Mouse (Mus musculus): ENCODE results near the gene D130040H23Rik. TPM values are rescaled to one million over a fixed set of nuclear protein-coding genes. Genes with fewer than 3 reads are reported as not detected.
A peak's percentile ranks its signal among the peaks of the same experiment; 100 is the strongest.
"Not testable (repeated sequence)": the region's sequence is repeated elsewhere in the genome, so short reads cannot be mapped to it uniquely, and the experiment has no call there.

D130040H23Rik gene
- 1 to 10 TPM in 1 of 4 experiments, under 1 TPM in 3; 0.66 to 1.2 (median 0.93) TPM for total RNA-seq (2022)

DNA sequence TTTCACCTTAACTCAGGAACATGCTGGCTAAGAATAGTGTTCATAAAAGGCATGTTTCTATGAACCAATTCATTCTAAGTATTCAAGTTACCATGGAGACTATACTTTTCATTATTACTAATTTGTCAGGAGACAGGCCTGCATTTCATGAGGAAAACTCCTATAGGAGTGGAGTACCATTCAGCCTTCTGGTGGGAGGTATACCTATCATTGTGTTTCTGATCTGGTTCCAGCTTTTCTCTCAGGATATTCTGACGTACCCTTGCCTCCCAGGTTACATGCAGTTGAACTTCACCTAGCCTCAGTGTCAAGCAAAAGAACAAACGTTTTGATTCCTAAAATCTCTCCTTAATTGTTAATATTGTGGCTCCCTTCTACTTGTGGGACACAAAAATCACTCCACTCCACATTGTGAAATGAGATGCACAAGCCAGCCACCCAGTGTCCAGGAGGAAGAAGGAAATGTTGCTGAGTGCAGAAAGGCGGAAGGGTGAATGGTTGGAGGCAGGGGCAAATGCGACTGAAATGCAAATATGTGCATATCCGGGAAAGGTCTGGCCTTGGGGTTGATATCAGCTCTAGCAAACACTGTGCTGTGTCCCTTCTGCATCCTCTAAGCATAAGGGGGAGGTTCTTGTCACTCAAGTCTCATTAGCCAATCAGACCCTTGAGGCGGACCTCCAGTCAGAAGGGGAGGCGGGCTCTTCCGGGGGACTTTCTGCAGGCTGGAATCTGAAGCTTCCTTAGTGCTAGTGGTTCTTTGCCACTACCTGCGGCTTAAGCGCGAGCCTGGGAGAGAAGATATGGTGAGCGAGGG, at the start of gene D130040H23Rik:
Gene D130040H23Rik, plus strand, starts transcription at position 695 of the 817 bp plus-strand sequence.
- peak; percentile 76 for DNase-seq (ENCODE audit: low spot score)

GRCm38 (mm10) chr8:69242541-69242940, 28.3 kb upstream of the D130040H23Rik start:
- no peak for DNase-seq (ENCODE audit: low spot score)

DNA sequence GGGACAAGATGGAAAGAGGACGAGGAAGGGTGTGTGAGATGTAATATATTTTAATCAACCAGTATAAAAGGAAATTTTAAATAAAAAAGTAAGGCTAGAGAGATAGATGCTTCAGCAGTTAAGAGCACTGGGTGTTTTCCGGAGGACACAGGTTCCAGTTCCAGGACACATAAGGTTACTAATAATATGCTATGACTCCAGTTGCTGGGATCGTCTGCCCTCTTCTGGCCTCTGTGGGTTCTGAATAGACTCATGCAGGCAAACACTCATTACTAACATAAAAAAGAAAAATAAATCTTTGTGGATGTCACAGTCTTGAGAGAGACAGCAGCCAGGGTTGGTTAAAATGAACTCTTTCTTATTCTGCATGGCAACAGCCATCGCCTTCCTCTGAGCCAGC, 2.4 kb upstream of the D130040H23Rik start:
- peak; percentile 11 for DNase-seq (ENCODE audit: low spot score)

- DNase-seq (ENCODE audit: low spot score) = no peak
Observed at GRCm38 (mm10) chr8:69271203-69271554, 299 bp downstream of the D130040H23Rik start.

DNA sequence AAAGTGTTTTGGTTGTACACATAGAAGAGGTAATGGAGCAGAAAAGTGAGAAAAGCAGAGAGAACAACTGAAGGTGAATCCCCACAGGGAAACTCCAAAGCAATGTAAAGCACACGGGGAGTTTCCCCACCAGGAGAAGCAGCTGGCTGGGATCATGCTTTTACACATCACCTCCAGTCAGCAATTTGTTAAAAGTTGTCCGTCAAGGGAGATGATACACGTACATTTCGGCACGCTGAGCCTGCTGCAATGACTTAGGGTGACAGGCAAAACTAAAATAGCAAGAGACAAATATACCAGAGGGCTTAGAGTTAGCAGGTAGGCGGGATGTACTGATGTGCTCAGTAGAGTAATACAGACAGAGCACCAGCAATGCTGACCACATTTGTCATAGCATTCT, 1.6 kb downstream of the D130040H23Rik start:
- no peak for DNase-seq (ENCODE audit: low spot score)

- DNase-seq (ENCODE audit: low spot score) = no peak
Observed at GRCm38 (mm10) chr8:69324771-69325170, 53.9 kb downstream of the D130040H23Rik start.

DNA sequence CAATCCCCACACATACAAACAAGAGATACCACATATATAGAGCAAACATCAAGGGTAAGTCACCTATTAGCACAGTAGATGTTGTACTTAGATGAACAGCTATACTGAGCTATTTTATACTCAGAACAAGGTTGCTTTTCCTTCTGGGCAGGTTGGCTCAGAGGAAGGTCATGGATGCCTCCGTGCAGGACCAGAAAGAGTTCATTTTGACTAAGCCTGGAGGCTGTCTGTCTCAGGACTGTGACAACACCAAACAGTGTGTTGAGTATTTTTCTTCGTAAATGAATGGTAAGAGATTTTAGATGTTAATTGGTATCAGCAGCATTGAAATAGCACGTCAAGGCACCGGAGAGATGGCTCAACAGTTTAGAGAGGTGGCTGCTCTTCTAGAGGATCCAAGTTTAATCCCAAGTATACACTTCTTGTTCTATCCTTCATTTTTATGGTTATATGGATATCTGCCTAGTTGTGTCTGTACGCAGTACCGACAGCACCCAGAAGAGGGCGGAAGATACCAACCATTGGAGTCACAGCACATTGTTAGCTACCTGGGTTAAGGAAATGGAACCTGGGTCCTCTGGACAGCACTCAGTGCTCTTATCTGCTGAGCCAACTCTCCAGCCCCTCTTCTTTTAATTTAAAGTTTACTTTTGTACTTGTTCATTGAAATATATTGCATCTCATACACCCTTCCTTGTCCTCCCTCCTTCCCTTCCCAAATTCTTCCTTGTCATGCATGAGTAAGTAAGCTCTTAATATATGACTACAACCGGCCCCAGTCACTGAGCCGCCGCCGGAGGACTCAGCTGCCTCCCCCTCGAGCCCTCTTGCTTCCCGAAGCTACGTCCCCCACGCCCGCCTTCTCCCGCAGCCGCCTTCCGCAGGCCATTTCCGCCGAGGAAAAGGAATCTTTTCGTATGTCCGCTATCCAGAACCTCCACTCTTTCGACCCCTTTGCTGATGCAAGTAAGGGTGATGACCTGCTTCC, 57.7 kb downstream of the D130040H23Rik start:
- peak; percentile 78 for DNase-seq (ENCODE audit: low spot score)

- not testable (repeated sequence) for DNase-seq (ENCODE audit: low spot score)
Observed at GRCm38 (mm10) chr8:69329289-69329688, 58.4 kb downstream of the D130040H23Rik start.

Other genes starting within 250 kb of the D130040H23Rik start
- gene Zfp930, start 62.0 kb upstream of the D130040H23Rik start, total RNA-seq (2022) = 10 to 100 TPM in 1 of 4 experiments, 1 to 10 TPM in 3; 8.4 to 10.9 (median 9.1) TPM
- gene Gm9495, start 182.5 kb downstream of the D130040H23Rik start, total RNA-seq (2022) = not detected